Mouse (Mus musculus) Muller cell, postnatal 12 days (primary cell): ENCODE data around the gene Ptprn.
A peak's percentile ranks its signal among the peaks of the same experiment; 100 is the strongest.

Experiments
- DNase-seq: peaks from one replicate; pipeline ENCODE4 v3.0.0-alpha.2; 2015; ENCODE audit errors: inconsistent ontology term

Gene Ptprn

DNA sequence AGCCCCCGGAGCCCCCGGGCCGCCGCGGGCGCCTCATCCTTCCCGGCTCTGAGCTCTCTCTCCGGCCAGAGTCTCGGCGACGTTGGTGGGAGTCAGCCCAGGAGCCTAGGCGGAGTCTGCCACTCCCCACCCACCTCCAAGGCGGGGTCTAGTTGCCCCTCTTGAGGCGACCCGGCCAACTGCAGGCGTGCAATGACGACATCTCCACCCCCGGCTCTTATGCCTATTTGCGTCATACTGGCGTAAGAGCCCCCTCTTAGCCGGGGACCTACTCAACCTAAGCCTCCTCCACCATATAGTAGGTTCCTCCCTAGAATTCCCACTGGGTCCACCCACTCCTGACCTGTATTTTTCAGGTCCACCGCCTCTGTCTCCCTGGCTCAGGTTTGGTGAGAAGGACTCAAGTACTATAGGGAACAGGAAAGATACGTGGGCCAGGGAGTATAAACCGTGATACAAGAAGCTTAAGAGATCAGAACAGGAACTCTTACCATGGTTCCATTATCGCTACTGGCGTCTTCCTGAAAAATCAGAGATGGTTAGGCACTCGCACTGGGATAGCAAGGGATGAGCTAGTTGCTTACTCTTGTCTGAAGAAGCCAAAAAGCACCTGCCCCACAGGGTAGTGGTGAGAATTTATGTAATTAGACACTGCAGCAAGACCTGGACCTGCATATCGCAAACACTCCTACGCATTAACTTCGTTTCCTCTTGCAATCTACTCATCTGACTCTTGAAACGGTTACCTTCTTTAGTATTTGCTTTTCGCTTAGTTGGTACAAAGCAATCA lies at the start of gene Ptprn:
Gene Ptprn, minus strand, starts transcription at position 412 of the 790 bp plus-strand sequence.
- no peak for DNase-seq

DNA sequence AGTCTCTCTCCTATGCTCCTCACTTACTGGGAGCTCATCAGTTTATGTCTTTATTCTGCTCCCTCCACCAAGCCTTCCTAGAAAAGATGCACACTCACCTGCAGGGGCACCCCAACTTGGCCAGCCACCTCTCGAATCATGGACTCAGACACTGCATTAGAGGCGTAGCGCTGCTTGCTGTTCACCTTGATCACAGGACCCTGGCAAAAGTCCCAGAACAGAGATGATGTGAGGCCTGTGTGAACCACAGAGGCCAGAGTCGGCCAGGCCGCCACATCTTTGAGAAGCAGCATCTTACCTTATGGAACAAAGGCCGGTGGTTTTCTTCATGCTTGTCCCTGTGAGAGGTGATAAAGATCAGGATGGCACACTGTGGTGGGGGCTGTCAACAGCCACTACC lies 47.4 kb upstream of the Ptprn start:
- DNase-seq, result no peak

DNA sequence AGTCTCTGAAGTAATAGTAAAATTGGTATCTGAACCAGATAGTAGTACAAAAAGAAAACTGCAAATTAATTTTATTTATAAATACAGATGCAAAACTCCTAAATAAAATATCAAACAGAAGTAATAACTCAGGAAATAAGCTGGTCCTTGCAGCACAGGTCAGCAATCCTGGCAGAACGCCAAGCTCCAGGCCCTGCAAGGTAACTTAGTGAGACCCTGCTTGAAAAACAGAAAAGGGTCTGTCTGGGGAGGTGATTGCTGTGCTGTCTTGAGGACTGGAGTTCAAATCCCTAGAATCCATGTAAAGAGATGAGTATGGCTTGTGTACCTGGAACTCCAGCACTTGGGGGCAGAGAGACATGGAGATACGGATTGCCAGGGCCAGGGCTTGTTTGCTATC lies 40.4 kb upstream of the Ptprn start:
- DNase-seq, result no peak

DNA sequence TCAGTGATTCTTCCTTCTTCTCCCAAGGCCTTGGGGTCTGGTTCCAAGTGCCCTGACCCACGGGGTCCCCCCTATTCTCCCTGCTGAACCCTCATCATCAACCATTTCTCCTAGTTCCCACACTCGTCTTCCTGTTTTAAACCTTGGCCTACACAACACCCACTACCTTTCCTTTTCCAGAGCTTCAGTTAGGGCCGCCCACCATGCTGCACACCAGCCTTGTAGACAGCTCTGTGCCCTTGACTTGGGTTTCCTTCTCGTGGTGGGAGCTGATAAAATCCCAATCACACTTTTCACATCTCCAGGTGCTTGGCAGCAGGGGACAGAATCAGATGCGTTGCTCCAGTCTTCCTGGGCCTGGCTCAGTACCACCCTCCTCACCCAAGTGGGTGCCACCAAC lies 30.0 kb upstream of the Ptprn start:
- no peak for DNase-seq

DNA sequence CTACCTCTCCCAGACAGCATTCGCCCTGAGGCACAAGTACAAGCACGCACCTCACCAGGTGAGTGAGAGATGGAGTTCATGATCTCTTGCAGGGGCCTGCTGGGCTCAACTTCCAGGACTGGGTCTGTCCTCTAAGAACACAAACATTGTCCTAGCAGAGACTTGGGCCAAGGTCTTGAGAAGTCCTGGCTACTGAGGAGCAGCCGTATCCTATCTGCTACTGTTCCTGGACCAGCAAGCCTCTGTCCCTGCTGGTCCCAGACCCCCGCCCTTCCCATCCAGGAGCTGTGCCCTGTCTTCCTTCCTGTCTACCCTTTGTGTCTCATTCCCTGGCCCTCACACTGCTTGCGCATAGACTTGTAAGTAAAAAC lies 29.0 kb upstream of the Ptprn start:
- DNase-seq, result no peak

DNA sequence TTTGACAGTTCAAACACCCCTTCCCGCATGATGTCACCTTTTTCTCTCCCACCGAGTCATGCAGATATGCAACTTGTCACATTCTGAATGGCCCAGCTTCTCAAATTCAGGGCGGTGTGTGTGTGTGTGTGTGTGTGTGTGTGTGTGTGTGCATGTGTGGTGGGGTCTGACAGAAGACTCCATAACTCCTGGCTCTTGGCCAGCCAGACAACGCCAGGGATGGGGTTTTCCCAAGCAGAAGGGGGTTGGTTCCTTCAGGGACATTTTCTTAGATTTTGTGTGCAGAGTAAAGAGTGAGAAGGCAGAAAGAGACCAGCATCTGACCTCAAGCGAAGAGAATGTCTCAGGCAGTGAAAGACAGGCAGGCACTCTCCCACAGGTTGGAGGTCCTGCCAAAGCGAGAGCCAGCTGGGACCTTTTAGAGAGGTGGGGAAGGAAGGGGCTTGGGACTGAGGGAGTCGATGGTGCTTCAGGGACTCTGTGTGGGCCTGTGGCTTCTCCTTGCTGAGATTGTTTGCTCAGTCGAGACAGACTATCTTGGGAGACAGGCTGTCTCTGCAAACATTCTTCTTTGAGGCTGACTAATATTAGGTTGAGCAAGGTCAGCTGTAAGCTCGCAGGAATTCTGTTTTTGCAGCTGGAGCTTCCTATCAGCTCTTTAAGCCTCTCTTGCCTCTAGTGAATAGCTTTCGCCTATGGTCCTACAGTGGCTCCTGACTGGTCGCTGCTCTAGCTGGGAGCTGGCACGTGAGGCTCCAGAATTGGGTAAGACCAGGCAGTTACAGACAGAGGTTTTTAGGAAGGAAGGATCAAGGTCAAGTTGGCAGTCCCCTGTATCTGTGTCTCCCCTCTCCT lies 28.4 kb upstream of the Ptprn start:
- peak; percentile 33 for DNase-seq

DNA sequence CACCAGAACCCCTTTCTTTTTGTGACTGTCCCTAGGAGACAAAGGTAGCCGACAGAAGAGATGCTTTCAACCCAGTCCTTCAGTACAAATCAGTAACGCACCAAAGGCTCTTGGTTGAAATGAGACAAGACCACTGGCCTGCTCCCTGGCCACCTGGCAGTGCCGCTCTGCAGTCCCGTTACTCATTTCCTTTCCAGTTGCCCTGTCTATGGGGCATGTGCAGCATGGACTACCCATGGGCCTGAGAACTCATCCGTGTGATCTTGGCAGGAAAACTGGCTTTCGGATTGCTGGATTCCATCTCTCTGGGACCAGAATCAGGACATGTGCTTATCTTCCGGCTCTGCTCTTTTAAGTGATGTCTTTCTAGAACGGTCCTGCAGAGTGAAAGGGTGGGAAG lies 27.0 kb upstream of the Ptprn start:
- no peak for DNase-seq

DNA sequence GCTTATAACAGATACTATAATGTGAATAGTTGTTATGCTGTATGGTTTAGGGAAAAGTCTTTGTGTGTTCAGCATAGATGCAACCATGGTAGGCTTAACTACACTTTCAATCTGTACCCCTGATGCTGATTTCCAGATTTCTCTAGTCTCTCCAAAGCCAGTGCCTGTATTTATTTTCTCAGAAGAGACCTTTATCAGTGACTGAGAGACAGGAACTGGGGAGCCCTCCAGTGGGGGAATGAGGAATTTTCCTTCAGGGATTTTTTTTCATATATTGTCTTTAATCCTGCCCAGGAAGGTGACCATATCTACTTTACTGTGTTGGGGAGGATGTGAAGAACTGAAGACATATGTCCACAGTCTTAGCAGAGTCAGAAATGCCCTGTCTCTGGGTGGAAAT lies 26.3 kb upstream of the Ptprn start:
- peak; percentile 18 for DNase-seq

DNA sequence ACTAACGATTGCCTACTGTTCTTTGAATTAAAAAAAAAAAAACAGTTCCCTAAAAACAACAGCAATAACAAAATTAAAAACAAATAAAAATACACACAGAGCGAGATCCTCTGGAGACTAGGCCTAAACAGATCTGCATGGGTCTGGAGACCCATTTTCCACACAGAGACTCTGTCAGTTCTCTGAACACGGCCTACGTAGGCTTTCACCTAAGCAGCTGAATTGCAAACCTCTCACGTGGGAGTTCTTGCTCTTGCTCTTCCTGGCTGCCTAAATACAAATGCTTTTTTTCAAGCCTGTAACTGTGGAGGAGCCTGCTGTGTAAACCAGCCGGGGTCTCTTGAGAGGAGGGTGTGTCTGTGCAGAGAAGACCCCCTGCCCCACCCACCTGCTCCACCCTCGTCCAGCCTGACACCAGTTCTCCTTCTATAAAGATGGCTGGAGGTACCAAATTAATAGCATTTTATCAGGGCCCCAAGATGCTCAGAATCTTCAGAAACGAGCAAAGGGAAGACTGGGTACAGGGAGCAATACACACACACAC lies 25.7 kb upstream of the Ptprn start:
- no peak for DNase-seq

DNA sequence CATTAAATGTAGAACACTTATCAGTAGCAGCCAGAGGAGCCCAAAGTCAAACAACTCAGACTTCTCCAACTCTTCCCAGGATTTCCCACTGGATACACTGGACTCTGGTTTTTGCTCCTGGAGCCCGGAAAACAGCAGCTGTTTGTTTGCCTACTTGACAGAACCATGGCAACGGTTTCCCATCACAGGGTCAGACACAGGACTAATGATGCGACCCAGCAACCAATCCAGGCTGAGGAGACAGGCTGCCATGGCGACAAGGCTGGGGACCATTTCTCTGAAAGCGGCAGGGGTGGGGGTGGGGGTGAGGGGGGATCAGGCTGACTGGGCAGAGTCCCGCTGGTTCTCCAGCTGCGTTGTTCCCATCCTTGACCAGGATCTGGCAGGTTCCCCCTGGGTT lies 25.1 kb upstream of the Ptprn start:
- DNase-seq, result no peak

DNA sequence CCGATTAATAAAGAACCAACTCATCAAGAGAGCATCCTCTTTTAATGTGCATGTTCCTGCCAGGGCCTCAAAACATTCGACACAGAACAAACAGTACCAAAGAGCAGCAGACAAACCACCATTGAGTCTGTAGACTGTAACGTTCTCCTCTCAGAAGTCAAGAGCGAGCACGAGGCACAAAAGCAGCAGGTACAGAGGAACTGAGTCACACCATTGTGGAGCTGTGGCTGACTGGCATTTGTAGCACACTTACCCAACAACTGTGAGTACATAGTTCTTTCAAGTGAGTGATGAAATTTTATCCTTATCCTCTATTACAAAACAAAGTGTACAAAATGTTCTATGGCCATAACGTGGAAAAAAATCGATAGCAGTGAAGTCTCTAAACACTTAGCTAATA lies 20.6 kb upstream of the Ptprn start:
- no peak for DNase-seq

DNA sequence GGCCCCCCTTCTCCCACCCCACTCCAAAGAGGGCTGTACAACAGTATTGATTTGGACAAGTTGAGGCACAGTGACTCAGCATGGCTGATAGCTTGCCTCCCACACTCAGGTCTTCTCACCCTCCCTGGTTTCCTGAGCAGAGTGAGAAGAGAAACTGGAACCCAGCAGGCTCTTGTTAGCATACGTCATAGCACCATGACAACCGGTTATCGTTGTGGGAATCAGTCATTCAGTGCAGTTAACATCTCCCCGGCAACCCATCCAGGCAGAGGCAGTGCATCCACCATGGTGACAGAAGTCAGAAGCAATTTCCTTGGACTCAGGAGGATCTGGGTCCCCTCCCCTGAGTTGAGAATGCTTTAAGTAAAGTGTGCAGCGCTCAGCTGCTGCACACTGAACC lies 18.7 kb upstream of the Ptprn start:
- DNase-seq, result no peak

DNA sequence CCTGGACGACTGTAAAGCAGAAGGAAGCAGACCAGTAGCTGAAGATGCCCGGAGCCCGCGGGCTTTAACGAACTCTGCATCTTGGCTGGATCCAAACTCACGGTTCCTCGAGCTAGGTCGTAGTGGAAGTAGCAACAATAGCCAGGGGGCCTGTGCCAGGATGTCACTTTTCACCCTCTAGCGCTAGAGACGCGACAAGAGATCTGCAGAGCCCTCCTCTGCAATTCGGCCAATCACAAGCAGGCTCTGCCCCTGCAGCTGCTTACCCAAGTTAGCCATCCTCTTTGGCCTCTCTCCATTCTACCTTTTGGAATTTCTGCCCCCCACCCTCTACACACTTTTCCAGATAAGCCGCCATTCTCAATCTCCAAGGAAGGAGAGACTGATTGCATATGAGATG lies 13.9 kb upstream of the Ptprn start, which contains the start of gene Resp18:
Gene Resp18, minus strand, starts transcription at position 188 of the 400 bp plus-strand sequence.
- no peak for DNase-seq

DNA sequence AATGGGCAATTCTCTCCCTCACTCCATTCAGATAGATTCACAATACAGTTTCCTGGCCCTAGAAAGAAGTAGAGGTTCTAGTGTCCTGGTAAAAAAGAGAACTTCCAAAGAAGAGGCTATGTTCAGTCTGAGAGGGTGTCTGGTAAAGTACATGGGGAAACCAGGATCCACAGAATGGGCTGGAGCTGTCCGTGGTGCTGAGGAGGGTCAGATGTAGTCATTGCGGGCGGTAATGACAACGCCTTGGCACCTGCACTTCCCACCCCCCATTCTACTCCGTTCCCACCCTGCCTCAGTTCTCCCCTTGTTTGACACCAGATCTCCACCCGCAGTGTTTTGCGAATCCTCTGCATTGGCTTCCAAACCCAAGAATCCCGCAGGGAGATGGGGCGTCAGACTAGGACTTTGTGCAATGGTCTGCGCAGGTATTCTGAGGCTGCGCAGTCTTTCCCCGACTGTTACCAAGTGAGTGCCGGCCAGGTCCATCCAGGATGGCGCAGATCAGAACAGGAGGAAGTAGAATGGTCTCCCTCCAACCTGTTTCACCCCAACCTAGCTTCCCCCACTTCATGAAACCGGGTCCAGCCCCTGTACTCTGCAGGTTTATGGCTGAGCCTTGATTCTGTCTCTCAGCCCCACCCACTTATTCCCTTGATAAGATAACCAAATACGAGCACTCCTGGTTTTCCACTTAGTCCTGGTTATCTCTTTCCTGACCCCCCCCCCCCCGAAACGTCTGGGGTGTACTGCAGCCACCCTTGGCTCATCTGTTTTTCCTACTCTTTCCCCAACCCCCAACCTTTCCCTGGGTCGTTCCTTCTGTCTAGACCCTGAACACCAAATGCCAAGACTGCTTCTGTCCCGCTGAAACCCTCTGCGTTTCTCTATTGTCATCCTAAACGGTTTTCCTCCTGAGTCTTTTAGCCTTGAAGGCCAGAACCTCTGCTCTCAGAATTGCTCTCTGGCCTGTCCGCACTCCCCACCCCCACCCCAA lies 13.2 kb upstream of the Ptprn start:
- peak; percentile 47 for DNase-seq

DNA sequence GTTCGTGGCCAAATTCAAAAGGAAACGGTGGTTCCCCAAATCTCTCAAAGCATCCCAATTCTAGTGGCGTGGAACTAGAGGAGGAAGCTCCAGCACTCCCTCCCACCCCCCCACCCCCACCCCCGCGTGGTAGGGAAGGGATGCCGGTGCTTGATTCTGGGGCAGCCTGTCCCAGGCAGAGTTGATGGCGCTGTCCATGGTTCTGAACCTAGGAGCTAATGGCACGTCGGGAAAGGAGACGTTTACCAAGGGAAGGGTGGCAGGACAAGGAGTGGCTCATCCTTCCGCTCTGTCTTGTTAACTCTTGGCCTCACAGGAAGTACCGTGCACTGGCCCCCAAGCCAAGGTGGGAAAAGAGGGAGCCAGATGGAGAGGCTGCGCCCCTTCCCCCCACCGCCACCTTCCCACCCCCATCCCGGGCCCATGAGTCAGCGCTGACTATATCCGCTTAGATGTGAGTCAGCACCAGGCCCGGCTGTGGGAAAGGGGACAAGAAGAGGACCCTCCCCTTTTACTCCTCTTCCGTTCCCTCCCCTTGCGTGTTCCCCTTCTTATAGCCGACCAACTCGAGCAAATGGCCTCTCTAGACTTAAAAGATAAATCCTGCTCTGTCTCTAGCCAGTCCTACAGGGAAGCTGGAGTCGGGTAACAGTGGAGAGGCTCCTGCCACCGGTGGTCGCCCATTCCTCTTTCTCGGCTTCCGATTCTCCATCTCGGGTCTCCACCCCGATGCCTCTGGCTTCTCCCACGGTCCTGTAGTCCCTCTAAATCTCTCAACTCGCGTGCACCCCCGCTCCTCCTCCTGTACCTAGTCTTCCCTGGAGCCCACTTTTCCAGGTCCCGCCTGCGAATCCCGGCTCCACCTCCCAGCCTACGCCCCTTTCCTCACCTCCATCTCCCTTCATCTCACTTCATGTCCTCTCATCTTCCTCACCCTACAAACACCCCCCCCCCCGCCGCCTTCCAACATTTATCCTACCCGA lies 1.0 kb downstream of the Ptprn start:
- DNase-seq, result peak; percentile 78

DNA sequence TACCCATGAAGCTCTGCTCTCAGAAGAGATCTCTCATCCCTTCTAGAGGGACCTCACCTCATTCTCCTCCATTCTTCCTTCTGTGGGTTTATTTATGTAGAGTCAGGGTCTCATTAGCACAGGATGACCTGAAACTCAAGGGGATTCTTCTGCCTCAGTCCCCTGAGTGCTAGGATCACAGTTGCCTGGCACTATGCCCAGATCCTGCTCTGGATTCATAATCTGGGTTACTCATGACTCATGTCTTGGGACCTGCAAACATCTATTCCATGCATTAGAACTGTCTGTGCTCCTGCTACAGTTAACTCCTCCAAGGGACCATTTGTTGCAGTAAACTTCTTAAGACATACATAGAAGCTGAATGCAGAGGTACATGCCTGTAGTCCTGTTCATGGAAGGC lies 3.0 kb downstream of the Ptprn start:
- no peak for DNase-seq

DNA sequence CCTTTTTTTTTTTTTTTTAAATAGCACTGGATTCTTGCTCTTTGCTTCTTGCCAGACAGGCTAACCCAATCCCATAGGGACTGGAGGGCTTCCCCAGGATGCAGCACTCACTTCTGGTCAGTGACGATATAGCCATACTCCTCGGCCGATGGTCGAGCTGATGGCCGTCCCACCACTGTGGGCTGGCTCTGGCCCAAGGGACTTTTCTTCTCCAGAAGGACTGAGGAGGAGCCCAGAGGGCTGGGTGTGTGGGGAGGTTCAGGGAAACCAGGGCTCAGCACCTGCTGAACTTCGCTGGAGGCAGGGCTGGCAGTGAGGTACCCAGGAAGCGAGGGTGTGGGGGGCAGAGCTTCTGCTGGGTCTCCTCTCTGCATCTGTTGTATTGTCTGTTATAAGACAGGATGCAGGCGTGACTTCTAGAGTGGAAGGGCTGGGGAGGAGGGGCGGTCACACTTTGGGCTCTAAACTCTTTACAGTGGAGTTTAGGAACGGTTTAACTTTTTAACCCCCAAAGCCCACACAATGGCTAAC lies 8.7 kb downstream of the Ptprn start:
- DNase-seq, result no peak

DNA sequence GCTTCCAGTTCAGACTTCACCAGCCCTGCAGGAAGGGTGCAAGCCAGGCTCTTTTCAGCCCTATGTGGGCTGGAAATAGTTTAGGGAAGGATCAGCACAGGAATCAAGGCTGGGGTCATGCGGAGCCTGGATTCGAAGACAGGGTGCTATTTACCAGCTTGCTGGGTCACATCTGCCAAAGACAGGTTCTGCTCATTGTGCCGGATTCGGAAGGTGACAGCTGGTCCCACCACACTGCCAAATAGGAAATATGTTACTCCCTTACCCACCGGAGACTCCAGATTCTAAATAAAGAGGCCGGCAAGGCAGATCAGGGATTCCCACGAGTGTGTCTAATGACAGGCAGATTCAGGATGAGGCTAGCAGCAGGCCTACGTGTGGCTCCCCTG lies 9.7 kb downstream of the Ptprn start:
- DNase-seq, result no peak

DNA sequence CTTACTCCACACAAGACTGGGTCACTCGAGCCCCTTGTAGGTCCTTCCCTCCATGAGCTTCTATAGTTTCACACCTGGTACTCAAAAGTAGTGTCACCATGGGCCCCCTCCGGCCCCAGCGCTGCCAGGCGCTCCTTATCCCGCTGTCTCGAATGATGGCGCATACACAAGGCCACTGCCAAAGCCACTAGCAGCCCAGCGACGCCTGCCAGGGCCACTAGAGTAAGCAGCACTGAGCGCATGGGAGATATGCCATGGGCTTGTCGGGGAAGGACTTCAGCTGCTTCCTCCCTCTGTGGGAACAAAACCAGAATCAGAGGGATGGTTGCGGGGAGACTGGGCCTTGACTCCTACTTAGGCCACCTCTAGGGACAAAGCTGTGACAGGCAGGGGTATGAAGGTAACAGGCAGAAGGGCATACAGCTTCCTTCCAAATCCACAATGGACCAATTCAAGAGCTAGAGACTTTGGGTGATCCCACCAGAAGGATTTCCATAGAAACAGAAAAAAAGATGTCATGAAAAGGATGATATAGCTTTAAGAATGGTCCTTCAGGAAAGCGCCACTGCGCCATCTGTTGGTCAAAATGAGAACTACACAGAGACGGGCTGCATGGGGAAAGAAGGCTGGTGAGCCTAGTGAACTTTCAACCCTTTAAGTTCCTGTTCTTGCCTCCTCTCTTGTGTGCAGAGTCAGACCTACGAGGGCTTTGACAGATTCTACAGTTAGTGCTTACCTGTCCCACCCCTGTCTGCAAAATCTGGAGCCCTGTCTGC lies 10.3 kb downstream of the Ptprn start:
- no peak for DNase-seq
